Mouse (Mus musculus) heart, embryonic 10.5 days (tissue): Measurements from ENCODE around the gene Tor2a. TPM values are rescaled to one million over a fixed set of nuclear protein-coding genes. Genes with fewer than 3 reads are reported as not detected.

Experiments
- DNase-seq: peaks from one replicate; pipeline ENCODE4 v3.0.0-alpha.2; 2017; ENCODE audit warnings: low spot score
- H3K27ac ChIP-seq: fragments of 300-500 bp; sonication (generic); 2 replicates; pipeline ENCODE4 v1.5.1; 2016; ENCODE audit warnings: mild to moderate bottlenecking
- H3K27me3 ChIP-seq: fragments of 300-500 bp; sonication (generic); 2 replicates; pipeline ENCODE4 v1.6.1; 2016; ENCODE audit warnings: mild to moderate bottlenecking; ENCODE audit not compliant: poor library complexity, insufficient read depth, severe bottlenecking
- H3K36me3 ChIP-seq: fragments of 300-500 bp; sonication (generic); 2 replicates; pipeline ENCODE4 v1.6.1; 2016; ENCODE audit warnings: mild to moderate bottlenecking, moderate library complexity
- H3K4me1 ChIP-seq: fragments of 300-500 bp; sonication (generic); 2 replicates; pipeline ENCODE4 v1.6.1; 2016; ENCODE audit warnings: mild to moderate bottlenecking
- H3K4me3 ChIP-seq: fragments of 300-500 bp; sonication (generic); 2 replicates; pipeline ENCODE4 v1.5.1; 2016; ENCODE audit warnings: mild to moderate bottlenecking, moderate library complexity
- H3K9me3 ChIP-seq: fragments of 300-500 bp; sonication (generic); 2 replicates; pipeline ENCODE4 v1.6.1; 2016; ENCODE audit warnings: mild to moderate bottlenecking, moderate library complexity
- WGBS: fragments of 180-500 bp; shearing (Covaris S2); methylation state at CpG from one replicate; pipeline ENCODE4 v1.1.7; 2016; 5-methylcytosine and 5-hydroxymethylcytosine counted together
- polyA plus RNA-seq: library from polyadenylated mRNA; unstranded; fragments of >200 nt; fragmentation: Nextera tagmentation; extraction: Ambion mirVana; gene quantifications from 2 replicates; pipeline ENCODE4 v1.2.1, GENCODE M21; 2016

Gene Tor2a
- polyA plus RNA-seq, 1 experiment from 2014 or later, result 57.2 TPM

DNA sequence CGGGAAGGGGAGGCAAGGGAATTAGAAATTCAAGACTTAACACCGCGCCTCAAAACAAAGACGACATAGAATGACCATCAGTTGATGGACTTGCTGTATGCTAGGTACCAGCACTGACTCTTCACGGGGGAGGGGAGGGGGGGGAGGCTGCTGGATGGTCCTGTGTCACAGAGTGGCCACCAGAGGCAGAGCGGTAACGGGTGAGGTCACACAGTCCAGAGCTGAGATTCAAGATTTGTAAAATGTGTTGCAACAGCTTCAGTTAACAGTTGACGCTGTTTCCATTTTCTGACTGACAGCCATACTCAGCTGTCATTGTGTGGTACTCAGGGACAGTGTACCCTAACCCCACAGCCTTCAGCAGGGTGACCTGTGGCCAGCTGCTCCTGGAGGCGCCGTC, 4.9 kb upstream of the Tor2a start:
- H3K4me3 ChIP-seq, result peak overlapping the region; percentile 60
- H3K36me3 ChIP-seq, result peaks cover 49% of the 10 kb centered on the region
- H3K9me3 ChIP-seq, result no peaks in the 10 kb centered on the region
- peaks cover 21% of the 10 kb centered on the region for H3K4me1 ChIP-seq
- no peak for DNase-seq
- H3K27ac ChIP-seq, result no peak overlapping the region; the same call in 1 of the 2 replicates
- 65% methylated on average over 10 of the region's 10 CpGs for WGBS
- H3K27me3 ChIP-seq, result peaks cover 19% of the 10 kb centered on the region

DNA sequence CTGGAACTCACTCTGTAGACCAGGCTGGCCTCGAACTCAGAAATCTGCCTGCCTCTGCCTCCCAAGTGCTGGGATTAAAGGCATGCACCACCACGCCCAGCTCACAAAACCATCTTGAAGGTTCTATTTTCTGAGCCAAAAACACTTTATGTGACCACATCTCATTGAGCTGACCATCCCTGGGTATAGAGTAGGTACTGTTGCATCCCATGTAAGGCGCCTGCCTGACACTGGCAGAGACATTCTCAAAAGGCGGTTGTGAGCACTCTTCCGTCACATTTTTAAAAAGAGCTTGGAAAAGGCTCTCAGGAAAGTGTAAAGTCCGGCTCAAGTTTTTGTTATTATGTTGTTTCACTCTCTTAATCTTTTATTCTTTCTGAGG, 369 bp upstream of the Tor2a start:
- H3K27ac ChIP-seq, result peak overlapping the region; percentile 91; the same call in 1 of the 2 replicates
- peaks cover 16% of the 10 kb centered on the region for H3K4me1 ChIP-seq
- H3K9me3 ChIP-seq, result no peaks in the 10 kb centered on the region
- DNase-seq, result no peak
- H3K27me3 ChIP-seq, result peaks cover 19% of the 10 kb centered on the region
- peak overlapping the region; percentile 71 for H3K4me3 ChIP-seq
- 34% methylated on average over 6 of the region's 6 CpGs for WGBS
- H3K36me3 ChIP-seq, result peaks cover 54% of the 10 kb centered on the region

DNA sequence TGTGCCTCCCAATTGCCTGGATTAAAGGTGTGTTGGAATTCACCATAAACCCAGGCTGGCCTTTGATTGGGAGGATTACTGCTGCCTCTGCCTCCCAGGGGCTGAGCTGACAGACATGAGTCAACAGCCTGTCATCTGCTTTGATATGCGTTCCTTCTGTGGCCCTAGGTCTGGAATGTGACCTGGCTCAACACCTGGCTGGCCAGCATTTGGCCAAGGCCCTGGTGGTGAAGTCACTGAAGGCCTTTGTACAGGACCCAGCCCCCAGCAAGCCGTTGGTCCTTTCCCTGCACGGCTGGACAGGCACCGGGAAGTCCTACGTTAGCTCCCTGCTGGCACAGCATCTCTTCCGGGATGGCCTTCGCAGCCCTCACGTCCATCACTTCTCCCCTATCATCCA, 1.5 kb downstream of the Tor2a start:
- Histone ChIP-seq H3K36me3 (peaks cover 55% of the 10 kb centered on the region), H3K9me3 (no peaks in the 10 kb centered on the region), H3K4me1 (peaks cover 18% of the 10 kb centered on the region), H3K27ac (no peak overlapping the region), H3K27me3 (peaks cover 11% of the 10 kb centered on the region; the same call in 1 of the 2 replicates), H3K4me3 (no peak overlapping the region)
- WGBS, result 56% methylated on average over 8 of the region's 8 CpGs
- DNase-seq, result no peak

DNA sequence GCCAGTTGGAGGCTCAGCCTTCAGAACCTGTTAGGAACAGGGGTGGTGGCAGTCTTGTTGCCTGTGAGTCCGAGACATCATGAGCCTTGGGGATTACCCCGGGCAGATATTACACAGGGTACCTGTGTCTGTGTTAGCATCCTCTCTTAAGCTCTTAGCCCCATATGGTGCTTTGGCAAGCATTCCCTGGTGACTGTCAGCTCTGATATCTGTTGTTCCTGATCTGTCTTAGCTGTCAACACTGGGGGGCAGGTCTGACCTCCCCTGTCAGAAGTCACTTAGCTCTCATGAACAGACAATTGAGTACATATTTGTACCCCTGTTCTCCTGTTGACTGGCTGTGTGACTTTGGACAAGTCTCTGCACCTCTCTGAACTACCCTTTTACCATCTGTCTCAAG, 2.0 kb downstream of the Tor2a start:
- H3K4me1 ChIP-seq, result peaks cover 18% of the 10 kb centered on the region
- peaks cover 53% of the 10 kb centered on the region for H3K36me3 ChIP-seq
- WGBS, result 78% methylated on average over 2 of the region's 2 CpGs
- no peaks in the 10 kb centered on the region for H3K9me3 ChIP-seq
- H3K27me3 ChIP-seq, result peaks cover 11% of the 10 kb centered on the region; the same call in 1 of the 2 replicates
- no peak overlapping the region for H3K4me3 ChIP-seq
- no peak for DNase-seq
- no peak overlapping the region for H3K27ac ChIP-seq

DNA sequence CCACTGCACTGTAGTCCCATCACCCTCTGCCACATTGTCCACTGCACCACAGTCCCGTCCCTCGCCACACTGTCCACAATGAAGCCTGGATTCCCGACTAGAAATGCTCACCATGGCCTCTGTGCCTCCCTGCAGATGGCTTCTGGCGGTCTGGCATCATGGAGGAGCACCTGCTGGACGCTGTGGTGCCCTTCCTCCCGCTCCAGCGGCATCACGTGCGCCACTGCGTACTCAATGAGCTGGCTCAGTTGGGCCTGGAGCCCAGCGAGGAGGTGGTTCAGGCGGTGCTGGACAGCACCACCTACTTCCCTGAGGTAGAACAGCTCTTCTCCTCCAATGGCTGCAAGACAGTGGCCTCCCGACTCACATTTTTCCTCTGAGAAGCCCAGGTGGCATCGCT, 4.3 kb downstream of the Tor2a start:
- H3K9me3 ChIP-seq, result no peaks in the 10 kb centered on the region
- no peak overlapping the region for H3K4me3 ChIP-seq
- peaks cover 18% of the 10 kb centered on the region for H3K4me1 ChIP-seq
- no peaks in the 10 kb centered on the region; the same call in 1 of the 2 replicates for H3K27me3 ChIP-seq
- 86% methylated on average over 14 of the region's 14 CpGs for WGBS
- H3K27ac ChIP-seq, result no peak overlapping the region
- H3K36me3 ChIP-seq, result peaks cover 42% of the 10 kb centered on the region
- no peak for DNase-seq

DNA sequence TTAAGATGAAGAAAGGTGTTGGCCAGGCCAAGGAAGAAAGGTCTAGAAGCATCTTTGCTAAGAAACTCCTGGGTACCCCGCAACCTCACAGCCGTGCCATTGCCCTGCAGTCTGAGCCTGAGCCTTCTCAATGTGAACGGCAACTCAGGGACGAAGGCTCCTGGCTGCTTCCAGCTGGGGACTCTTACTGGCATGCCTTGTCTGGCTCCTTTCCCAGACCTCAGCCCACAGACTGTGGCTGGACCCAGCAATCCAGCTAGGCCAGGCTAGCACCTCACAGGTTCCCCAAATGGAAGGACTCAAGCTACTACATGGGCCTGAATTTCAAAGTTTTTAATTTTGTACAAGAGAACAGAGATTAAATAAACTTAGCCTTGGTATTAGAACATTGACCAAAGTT, 4.8 kb downstream of the Tor2a start:
- DNase-seq, result no peak
- no peak overlapping the region for H3K27ac ChIP-seq
- H3K27me3 ChIP-seq, result peaks cover 1% of the 10 kb centered on the region; the same call in 1 of the 2 replicates
- WGBS, result 88% methylated on average over 4 of the region's 4 CpGs
- no peaks in the 10 kb centered on the region for H3K9me3 ChIP-seq
- peaks cover 18% of the 10 kb centered on the region for H3K4me1 ChIP-seq
- no peak overlapping the region for H3K4me3 ChIP-seq
- peaks cover 42% of the 10 kb centered on the region for H3K36me3 ChIP-seq

DNA sequence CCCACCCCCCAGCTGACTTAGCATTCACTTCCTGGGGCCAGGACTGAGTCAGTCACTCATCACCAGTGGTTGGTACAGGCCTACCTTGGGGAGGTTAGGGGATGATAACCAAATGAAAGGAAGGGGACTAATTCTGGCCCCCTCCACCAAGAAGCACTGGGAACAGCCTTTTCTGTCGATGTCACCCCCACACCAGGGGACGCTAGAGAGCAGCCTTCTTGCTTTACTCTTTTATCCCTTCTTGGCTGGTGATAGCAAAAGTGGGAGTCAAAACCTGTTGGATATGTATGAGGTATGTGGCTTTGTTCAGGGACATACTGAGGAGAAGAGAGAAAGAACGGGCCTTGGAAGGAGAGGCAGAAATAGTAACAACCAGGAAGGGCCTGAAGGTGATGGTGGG, 6.3 kb downstream of the Tor2a start:
- H3K4me1 ChIP-seq, result peaks cover 24% of the 10 kb centered on the region
- no peak overlapping the region for H3K27ac ChIP-seq
- peaks cover 42% of the 10 kb centered on the region for H3K36me3 ChIP-seq
- H3K9me3 ChIP-seq, result no peaks in the 10 kb centered on the region
- peaks cover 7% of the 10 kb centered on the region; the same call in 1 of the 2 replicates for H3K27me3 ChIP-seq
- 78% methylated on average over 3 of the region's 3 CpGs for WGBS
- no peak overlapping the region for H3K4me3 ChIP-seq
- DNase-seq, result no peak

DNA sequence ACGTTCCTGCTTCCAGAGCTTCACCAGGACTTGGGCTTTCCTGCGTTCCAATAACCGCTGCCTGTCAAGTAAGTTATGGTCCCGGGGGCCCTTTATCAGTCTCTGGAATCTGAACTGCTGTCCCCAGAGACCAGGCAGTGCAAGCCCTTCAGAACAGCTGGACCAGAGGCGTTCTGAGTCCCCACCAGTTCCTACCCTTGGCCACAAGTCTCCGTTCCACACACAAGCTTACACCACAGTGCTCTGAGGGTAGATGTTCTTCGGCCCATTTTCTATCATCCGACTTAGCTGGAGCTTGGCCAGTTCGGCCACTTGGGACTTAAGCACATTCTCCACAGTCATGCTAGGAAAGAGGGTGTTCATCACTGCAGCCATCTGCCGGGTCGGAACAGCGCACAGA, 10.2 kb downstream of the Tor2a start:
- Histone ChIP-seq H3K27ac (no peak overlapping the region), H3K4me1 (peaks cover 36% of the 10 kb centered on the region), H3K36me3 (peaks cover 13% of the 10 kb centered on the region), H3K4me3 (no peak overlapping the region), H3K27me3 (peaks cover 11% of the 10 kb centered on the region), H3K9me3 (no peaks in the 10 kb centered on the region)
- no peak for DNase-seq
- WGBS, result 83% methylated on average over 12 of the region's 12 CpGs

DNA sequence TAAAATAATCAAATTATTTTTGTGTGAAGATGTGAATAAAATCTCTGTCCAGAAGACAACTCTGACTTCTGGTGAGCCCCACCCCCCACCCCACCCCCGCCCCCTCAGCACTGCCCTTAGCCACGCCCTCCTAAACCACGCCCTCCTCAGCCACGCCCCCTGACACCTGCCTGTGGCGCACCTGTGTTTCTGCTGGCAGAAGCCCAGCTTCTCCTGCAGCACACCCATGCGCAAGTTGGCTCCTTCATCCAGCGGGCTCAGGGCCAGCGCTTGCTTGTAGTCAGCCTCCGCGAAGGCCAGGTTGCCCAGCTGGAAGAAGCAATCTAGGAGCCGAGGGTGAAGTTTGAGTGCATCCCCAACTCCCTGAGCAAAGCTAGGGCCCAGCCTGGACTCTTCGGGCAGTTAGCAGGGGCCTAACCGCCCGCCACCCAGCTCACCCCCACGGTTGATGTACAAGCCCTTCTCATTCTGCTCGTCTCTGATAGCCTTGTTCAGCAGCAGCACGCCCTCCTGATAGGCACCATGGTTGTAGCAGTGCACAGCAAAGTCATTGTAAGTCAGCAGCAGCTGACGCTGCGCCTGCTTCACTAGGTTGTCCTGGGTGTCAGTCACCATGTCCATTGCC, 11.7 kb downstream of the Tor2a start:
- Histone ChIP-seq H3K4me1 (peaks cover 30% of the 10 kb centered on the region), H3K27ac (no peak overlapping the region), H3K27me3 (peaks cover 11% of the 10 kb centered on the region), H3K36me3 (no peaks in the 10 kb centered on the region), H3K9me3 (no peaks in the 10 kb centered on the region), H3K4me3 (no peak overlapping the region)
- DNase-seq, result no peak
- 46% methylated on average over 19 of the region's 19 CpGs for WGBS

DNA sequence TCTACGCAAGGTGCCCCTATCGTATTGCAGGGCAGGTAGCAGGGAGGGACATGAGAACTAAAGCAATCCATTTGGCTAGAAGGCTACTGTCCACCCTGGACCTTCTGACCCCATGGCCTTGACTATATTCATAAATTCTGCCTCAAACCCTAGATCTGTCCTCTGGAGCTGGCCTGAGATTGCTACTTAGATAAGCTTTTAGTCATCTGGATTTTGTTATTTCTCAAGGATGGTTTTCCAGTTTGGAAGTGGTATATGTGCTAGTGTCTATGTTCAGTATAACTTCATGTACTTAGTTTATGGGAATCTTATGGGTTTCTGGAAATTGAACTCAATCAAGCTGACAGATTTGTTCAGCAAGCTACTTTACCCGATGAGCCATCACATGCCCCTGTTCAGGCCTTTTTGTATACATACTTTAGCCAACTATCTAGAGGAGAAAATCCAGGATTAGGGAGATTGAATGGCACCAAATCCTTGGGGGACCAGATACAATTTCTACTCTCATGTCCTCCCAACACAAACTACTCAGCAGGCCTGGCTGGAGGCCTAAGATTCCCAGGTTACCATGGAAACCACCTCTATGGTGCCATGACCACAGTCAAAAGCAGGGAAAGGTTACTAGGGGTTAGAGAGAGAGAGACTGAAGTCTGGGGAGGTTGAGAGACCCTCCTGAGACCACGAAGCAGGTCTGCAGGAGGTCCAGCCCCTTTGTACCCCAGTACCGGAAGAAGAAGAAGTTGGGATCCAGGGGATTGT, 12.5 kb downstream of the Tor2a start:
- H3K27me3 ChIP-seq, result peaks cover 11% of the 10 kb centered on the region
- no peak for DNase-seq
- peaks cover 31% of the 10 kb centered on the region for H3K4me1 ChIP-seq
- no peaks in the 10 kb centered on the region for H3K9me3 ChIP-seq
- H3K36me3 ChIP-seq, result no peaks in the 10 kb centered on the region
- no peak overlapping the region for H3K27ac ChIP-seq
- 83% methylated on average over 5 of the region's 5 CpGs for WGBS
- no peak overlapping the region for H3K4me3 ChIP-seq

DNA sequence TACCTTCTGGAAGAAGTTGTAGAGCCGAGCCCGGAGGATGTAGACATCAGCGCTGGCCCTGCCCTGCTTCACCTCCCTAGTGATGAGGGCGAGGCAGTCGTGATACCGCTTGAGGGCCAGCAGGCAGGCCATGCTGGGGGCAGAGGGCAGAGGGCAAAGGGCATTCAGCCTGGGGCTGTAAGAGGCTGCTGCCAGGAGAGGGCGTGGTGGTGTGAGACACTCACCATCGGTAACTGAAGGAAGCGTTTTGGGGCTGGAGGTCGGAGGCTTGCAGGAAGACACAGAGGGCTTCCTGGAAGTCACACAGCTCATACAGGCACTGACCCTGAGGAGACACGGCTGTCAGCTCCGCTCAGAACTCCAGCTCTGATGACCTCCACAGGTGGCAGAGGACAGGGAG, 14.9 kb downstream of the Tor2a start:
- Histone ChIP-seq H3K27me3 (peaks cover 17% of the 10 kb centered on the region), H3K4me1 (peaks cover 45% of the 10 kb centered on the region), H3K9me3 (no peaks in the 10 kb centered on the region), H3K4me3 (no peak overlapping the region), H3K36me3 (no peaks in the 10 kb centered on the region), H3K27ac (no peak overlapping the region)
- 22% methylated on average over 12 of the region's 12 CpGs for WGBS
- DNase-seq, result no peak

DNA sequence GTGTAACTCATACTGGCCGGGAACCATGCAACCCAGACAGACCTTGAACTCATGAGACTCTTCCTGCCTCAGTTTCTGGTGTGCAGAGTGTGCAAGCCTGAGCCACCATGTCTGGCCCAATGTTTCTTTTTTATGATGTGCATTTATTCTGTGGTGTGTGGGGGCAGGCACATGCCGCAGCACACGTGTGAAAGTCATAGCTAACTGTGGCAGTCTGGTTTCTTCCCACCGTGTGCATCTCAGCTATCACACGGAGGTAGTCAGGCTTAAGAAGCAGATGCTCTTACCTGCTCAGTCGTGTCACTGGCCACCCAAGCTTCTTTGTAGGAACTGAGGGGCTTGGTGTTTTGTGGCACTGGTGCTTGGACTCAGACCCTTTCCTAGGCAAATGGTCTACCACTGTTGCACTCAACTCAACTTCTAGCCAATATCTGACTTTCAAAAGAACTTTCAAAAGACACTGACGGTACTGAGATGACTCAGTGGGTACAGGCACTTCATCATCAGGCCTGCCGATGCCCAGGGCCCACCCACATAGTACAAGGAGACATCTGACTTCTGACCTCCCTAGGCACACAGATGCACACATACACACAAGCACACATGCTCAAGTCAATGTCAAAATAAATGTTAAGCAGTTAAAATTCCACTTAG, 15.7 kb downstream of the Tor2a start:
- Histone ChIP-seq H3K36me3 (no peaks in the 10 kb centered on the region), H3K4me3 (no peak overlapping the region), H3K9me3 (no peaks in the 10 kb centered on the region), H3K27ac (no peak overlapping the region), H3K27me3 (peaks cover 19% of the 10 kb centered on the region), H3K4me1 (peaks cover 38% of the 10 kb centered on the region)
- 79% methylated on average over 8 of the region's 8 CpGs for WGBS
- no peak for DNase-seq
